Mouse (Mus musculus) forebrain, embryonic 13.5 days (tissue): ENCODE measurements around the gene Dusp18. TPM values are rescaled to one million over a fixed set of nuclear protein-coding genes. Genes with fewer than 3 reads are reported as not detected.

Source experiments
- ATAC-seq: fragments of 200-750 bp; cut with Nextera tagmentation; 2 replicates; pipeline ENCODE4 v1.8.0; 2017
- H3K27ac ChIP-seq: fragments of 300-500 bp; sonication (generic); 2 replicates; pipeline ENCODE4 v1.5.1; 2015; ENCODE audit warnings: inconsistent platforms, mild to moderate bottlenecking, moderate library complexity
- H3K27me3 ChIP-seq: fragments of 300-500 bp; sonication (generic); 2 replicates; pipeline ENCODE4 v1.6.1; 2015; ENCODE audit warnings: mild to moderate bottlenecking, inconsistent platforms
- H3K36me3 ChIP-seq: fragments of 300-500 bp; sonication (generic); 2 replicates; pipeline ENCODE4 v1.6.1; 2015; ENCODE audit warnings: mild to moderate bottlenecking, inconsistent platforms; ENCODE audit not compliant: poor library complexity, severe bottlenecking
- H3K4me1 ChIP-seq: fragments of 300-500 bp; sonication (generic); 2 replicates; pipeline ENCODE4 v1.6.1; 2015; ENCODE audit warnings: inconsistent platforms
- H3K4me2 ChIP-seq: fragments of 300-500 bp; sonication (generic); 2 replicates; pipeline ENCODE4 v1.6.1; 2015; ENCODE audit warnings: inconsistent platforms, mild to moderate bottlenecking, moderate library complexity
- H3K4me3 ChIP-seq: fragments of 300-500 bp; sonication (generic); 2 replicates; pipeline ENCODE4 v1.5.1; 2015; ENCODE audit warnings: mild to moderate bottlenecking, inconsistent platforms
- H3K9ac ChIP-seq: fragments of 300-500 bp; sonication (generic); 2 replicates; pipeline ENCODE4 v1.6.1; 2015; ENCODE audit warnings: mild to moderate bottlenecking, inconsistent platforms
- H3K9me3 ChIP-seq: fragments of 300-500 bp; sonication (generic); replicated peaks from 2 replicates; pipeline ENCODE4 v1.6.1; 2016; ENCODE audit warnings: inconsistent platforms
- WGBS: fragments of 180-500 bp; shearing (Covaris S2); methylation state at CpG from one replicate; pipeline ENCODE4 v1.1.7; 2015; 5-methylcytosine and 5-hydroxymethylcytosine counted together
- polyA plus RNA-seq: library from polyadenylated mRNA; unstranded; fragments of >200 nt; fragmentation: Nextera tagmentation; extraction: Ambion mirVana; gene quantifications from 2 replicates; pipeline ENCODE4 v1.2.1, GENCODE M21; 2015

The Dusp18 gene
- polyA plus RNA-seq, 1 experiment from 2014 or later, result 28.4 TPM

GRCm38 (mm10) chr11:3859778-3860177 lies 35.3 kb upstream of the Dusp18 start:
- H3K4me2 ChIP-seq, result no peak overlapping the region
- ATAC-seq, result no peak
- H3K27me3 ChIP-seq, result peaks cover 8% of the 10 kb centered on the region
- no peaks in the 10 kb centered on the region for H3K36me3 ChIP-seq
- no peak overlapping the region for H3K9ac ChIP-seq
- H3K27ac ChIP-seq, result no peak overlapping the region
- no peak overlapping the region for H3K4me3 ChIP-seq
- peaks cover 11% of the 10 kb centered on the region for H3K4me1 ChIP-seq
- 87% methylated on average over 4 of the region's 4 CpGs for WGBS
- no peaks in the 10 kb centered on the region for H3K9me3 ChIP-seq

DNA sequence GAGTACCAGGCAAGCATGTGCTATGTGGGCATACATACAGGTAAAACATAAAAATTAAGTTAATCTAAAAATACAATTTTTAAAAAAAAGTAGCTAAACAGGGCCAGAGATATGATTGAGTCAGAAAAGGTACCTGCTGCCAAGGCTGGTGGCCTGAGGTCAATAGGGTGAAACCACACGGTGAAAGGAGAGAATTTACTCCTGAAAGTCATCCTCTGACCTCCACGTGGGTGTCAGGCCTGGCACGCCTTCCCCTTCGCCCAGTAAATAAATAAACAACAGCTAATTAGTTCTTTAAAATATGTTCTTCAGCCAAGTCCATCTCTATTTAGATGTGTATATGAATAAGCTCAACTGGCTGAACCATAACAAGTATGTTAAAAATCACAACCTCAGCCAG lies 34.7 kb upstream of the Dusp18 start:
- no peaks in the 10 kb centered on the region for H3K9me3 ChIP-seq
- no peak overlapping the region for H3K4me3 ChIP-seq
- no peaks in the 10 kb centered on the region for H3K36me3 ChIP-seq
- H3K27me3 ChIP-seq, result peaks cover 10% of the 10 kb centered on the region
- H3K9ac ChIP-seq, result no peak overlapping the region
- H3K4me1 ChIP-seq, result peaks cover 11% of the 10 kb centered on the region
- H3K27ac ChIP-seq, result no peak overlapping the region
- 82% methylated on average over 4 of the region's 4 CpGs for WGBS
- ATAC-seq, result no peak
- no peak overlapping the region for H3K4me2 ChIP-seq

DNA sequence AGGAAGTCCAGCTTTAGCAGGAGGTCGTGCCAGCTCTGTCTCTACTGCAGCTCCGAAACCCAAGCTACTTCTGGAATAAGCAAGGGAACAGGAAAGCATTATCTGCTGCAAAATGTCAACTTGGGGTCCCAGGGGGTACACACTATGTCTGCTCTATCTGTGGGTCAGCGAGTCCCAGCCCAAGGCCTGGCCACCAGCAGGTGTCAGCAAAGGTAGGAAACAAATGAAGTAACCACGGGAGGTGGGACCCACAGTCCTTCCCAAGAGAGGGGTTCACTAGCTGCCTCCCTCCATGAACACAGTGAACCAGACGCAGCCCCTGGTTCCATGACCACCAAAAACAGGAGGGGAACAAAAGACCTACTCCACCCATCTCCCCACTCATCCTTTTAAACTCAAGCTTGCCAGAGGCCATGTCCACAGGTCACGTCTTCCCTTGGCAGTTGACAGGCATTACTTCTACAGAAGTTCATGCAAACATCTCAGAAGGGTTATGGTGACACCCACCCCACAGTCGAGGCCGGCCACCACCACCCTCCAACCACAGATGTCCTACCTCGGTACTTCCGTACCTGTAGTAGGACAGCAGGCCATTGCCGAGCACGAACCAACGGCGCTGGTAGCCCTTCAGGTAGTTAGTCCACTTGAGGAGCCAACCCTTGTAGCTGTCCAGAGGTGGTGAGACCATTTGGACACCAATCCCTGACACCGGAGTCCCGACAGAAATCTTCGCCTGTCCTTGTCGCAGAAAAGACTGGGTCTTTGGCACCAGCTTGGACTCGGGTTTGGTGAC lies 32.2 kb upstream of the Dusp18 start:
- H3K4me3 ChIP-seq, result peak overlapping the region; percentile 50
- no peaks in the 10 kb centered on the region for H3K36me3 ChIP-seq
- H3K4me2 ChIP-seq, result peak overlapping the region; percentile 77
- 72% methylated on average over 19 of the region's 19 CpGs for WGBS
- no peaks in the 10 kb centered on the region for H3K9me3 ChIP-seq
- H3K4me1 ChIP-seq, result peaks cover 11% of the 10 kb centered on the region
- peaks cover 10% of the 10 kb centered on the region for H3K27me3 ChIP-seq
- H3K9ac ChIP-seq, result peak overlapping the region; percentile 66
- 0 out of 2 replicates have a peak, but pooled peaks have one; percentile 7 for ATAC-seq
- no peak overlapping the region for H3K27ac ChIP-seq

GRCm38 (mm10) chr11:3863454-3864112 lies 31.5 kb upstream of the Dusp18 start, which contains the start of gene Osbp2:
TSS of gene Osbp2 (minus strand) at chr11:3863903.
- 3% methylated on average over 45 of the region's 58 CpGs for WGBS
- peak within 1 kb of the TSS; percentile 50 for H3K4me3 ChIP-seq
- peak; percentile 92 for ATAC-seq
- no peaks in the 10 kb centered on the region for H3K9me3 ChIP-seq
- peaks cover 10% of the 10 kb centered on the region for H3K27me3 ChIP-seq
- H3K4me2 ChIP-seq, result peak within 1 kb of the TSS; percentile 77
- no peak within 1 kb of the TSS for H3K27ac ChIP-seq
- peaks cover 11% of the 10 kb centered on the region for H3K4me1 ChIP-seq
- no peaks in the 10 kb centered on the region for H3K36me3 ChIP-seq
- H3K9ac ChIP-seq, result peak within 1 kb of the TSS; percentile 66

GRCm38 (mm10) chr11:3864343-3864742 lies 30.7 kb upstream of the Dusp18 start:
- Histone ChIP-seq H3K9ac (peak overlapping the region; percentile 66), H3K4me1 (peaks cover 11% of the 10 kb centered on the region), H3K9me3 (no peaks in the 10 kb centered on the region), H3K27ac (no peak overlapping the region), H3K4me3 (peak overlapping the region; percentile 50), H3K36me3 (no peaks in the 10 kb centered on the region), H3K4me2 (peak overlapping the region; percentile 77), H3K27me3 (peaks cover 10% of the 10 kb centered on the region)
- peak; percentile 39 for ATAC-seq
- 31% methylated on average over 6 of the region's 6 CpGs for WGBS

GRCm38 (mm10) chr11:3876419-3876818 lies 18.6 kb upstream of the Dusp18 start:
- no peaks in the 10 kb centered on the region for H3K27me3 ChIP-seq
- no peak overlapping the region for H3K4me2 ChIP-seq
- H3K4me1 ChIP-seq, result no peaks in the 10 kb centered on the region
- H3K36me3 ChIP-seq, result no peaks in the 10 kb centered on the region
- H3K4me3 ChIP-seq, result no peak overlapping the region
- WGBS, result 84% methylated on average over 6 of the region's 6 CpGs
- no peak overlapping the region for H3K9ac ChIP-seq
- no peak overlapping the region for H3K27ac ChIP-seq
- ATAC-seq, result no peak
- no peaks in the 10 kb centered on the region for H3K9me3 ChIP-seq

- WGBS, result 75% methylated on average over 7 of the region's 7 CpGs
- no peaks in the 10 kb centered on the region for H3K4me1 ChIP-seq
- H3K4me3 ChIP-seq, result no peak overlapping the region
- H3K9me3 ChIP-seq, result no peaks in the 10 kb centered on the region
- H3K9ac ChIP-seq, result no peak overlapping the region
- no peak overlapping the region for H3K27ac ChIP-seq
- no peak overlapping the region for H3K4me2 ChIP-seq
- ATAC-seq, result no peak
- no peaks in the 10 kb centered on the region for H3K27me3 ChIP-seq
- no peaks in the 10 kb centered on the region for H3K36me3 ChIP-seq
Measured at GRCm38 (mm10) chr11:3878660-3879059, 16.4 kb upstream of the Dusp18 start.

GRCm38 (mm10) chr11:3879836-3880235 lies 15.2 kb upstream of the Dusp18 start:
- no peak overlapping the region for H3K4me2 ChIP-seq
- H3K4me1 ChIP-seq, result no peaks in the 10 kb centered on the region
- H3K36me3 ChIP-seq, result no peaks in the 10 kb centered on the region
- H3K27me3 ChIP-seq, result no peaks in the 10 kb centered on the region
- 0 out of 2 replicates have a peak, but pooled peaks have one; percentile 41 for ATAC-seq
- H3K9ac ChIP-seq, result no peak overlapping the region
- H3K27ac ChIP-seq, result no peak overlapping the region
- H3K4me3 ChIP-seq, result no peak overlapping the region
- 37% methylated on average over 2 of the region's 2 CpGs for WGBS
- H3K9me3 ChIP-seq, result no peaks in the 10 kb centered on the region

DNA sequence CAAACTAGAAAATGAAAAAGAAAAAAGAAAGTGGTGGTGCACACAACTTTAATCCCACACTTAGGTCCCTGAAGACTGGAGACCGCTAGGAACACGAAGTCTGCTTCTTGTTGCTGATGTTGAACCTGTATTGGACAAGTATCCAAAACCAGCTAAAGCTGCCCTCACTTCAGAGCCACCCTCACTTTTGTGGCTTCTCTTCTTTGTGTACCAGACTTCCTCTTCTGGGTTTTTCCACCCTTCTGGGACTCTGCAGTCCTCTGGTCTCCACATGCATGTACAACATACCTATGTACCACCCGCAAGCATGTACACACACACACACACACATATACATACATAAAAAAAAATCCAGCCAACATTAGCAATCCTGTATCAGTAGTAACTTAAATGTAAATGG lies 11.3 kb upstream of the Dusp18 start:
- Histone ChIP-seq H3K36me3 (no peaks in the 10 kb centered on the region), H3K4me1 (peaks cover 5% of the 10 kb centered on the region; the same call in 1 of the 2 replicates), H3K27me3 (no peaks in the 10 kb centered on the region), H3K4me2 (no peak overlapping the region), H3K9ac (no peak overlapping the region), H3K4me3 (no peak overlapping the region), H3K9me3 (no peaks in the 10 kb centered on the region), H3K27ac (no peak overlapping the region)
- ATAC-seq, result no peak
- WGBS, result 90% methylated on average over 3 of the region's 3 CpGs

DNA sequence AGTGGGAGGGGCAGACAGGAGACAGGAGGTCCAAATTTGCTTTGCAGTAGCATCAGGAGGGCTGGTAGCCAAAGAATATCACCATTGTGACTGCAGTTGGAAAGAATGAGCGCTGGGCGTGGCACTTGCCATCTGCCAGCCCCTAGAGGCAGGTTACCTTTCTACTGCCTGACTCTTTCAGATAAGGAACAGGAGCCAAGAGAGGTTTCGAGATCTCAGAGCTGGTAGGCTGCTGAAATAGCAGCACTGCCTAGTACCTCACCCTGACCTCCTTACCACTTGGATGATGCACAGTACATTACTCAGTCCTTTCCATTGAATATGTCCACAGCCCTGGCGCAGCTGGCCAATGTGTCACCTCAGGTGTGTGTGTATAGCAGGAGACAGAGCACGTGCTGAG lies 7.7 kb upstream of the Dusp18 start:
- WGBS, result 75% methylated on average over 5 of the region's 5 CpGs
- no peaks in the 10 kb centered on the region for H3K9me3 ChIP-seq
- no peaks in the 10 kb centered on the region for H3K36me3 ChIP-seq
- H3K27ac ChIP-seq, result no peak overlapping the region
- no peaks in the 10 kb centered on the region for H3K27me3 ChIP-seq
- no peak for ATAC-seq
- peaks cover 5% of the 10 kb centered on the region; the same call in 1 of the 2 replicates for H3K4me1 ChIP-seq
- no peak overlapping the region for H3K9ac ChIP-seq
- H3K4me3 ChIP-seq, result no peak overlapping the region
- no peak overlapping the region for H3K4me2 ChIP-seq

DNA sequence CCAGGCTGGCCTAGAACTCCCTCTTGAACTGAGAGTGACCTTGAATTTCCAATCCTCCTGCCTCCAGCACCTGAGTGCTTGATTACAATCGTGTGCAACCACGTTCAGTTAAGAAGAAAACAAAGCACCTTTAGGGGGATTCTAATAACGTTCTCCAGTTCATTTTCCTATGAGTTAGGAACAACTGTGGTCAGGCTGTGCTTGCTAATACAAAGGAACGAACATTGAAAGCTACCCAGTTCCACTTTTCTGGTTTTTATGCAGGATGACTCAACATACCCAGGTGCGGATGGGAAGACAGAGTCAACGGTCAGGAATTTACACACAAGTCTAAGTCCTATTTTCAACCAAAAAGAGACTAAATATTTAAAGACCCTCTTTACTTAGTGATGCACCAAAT lies 1.1 kb upstream of the Dusp18 start:
- no peak for ATAC-seq
- Histone ChIP-seq H3K36me3 (peaks cover 22% of the 10 kb centered on the region), H3K4me2 (peak overlapping the region; percentile 75), H3K4me3 (peak overlapping the region; percentile 50), H3K4me1 (peaks cover 12% of the 10 kb centered on the region), H3K27ac (no peak overlapping the region), H3K9ac (no peak overlapping the region), H3K27me3 (no peaks in the 10 kb centered on the region), H3K9me3 (no peaks in the 10 kb centered on the region)
- WGBS, result 79% methylated on average over 6 of the region's 6 CpGs

- peak overlapping the region; percentile 75 for H3K4me2 ChIP-seq
- H3K27ac ChIP-seq, result peak overlapping the region; percentile 82
- peak overlapping the region; percentile 69 for H3K9ac ChIP-seq
- H3K9me3 ChIP-seq, result no peaks in the 10 kb centered on the region
- peaks cover 28% of the 10 kb centered on the region for H3K36me3 ChIP-seq
- H3K4me1 ChIP-seq, result peaks cover 12% of the 10 kb centered on the region
- no peak for ATAC-seq
- 7% methylated on average over 10 of the region's 10 CpGs for WGBS
- H3K27me3 ChIP-seq, result no peaks in the 10 kb centered on the region
- H3K4me3 ChIP-seq, result peak overlapping the region; percentile 50
Measured at GRCm38 (mm10) chr11:3895458-3895857, 418 bp downstream of the Dusp18 start.
